Mouse (Mus musculus) limb, embryonic 12.5 days (tissue): Measurements from ENCODE around the gene Enah. TPM values are rescaled to one million over a fixed set of nuclear protein-coding genes. Genes with fewer than 3 reads are reported as not detected.

ENCODE experiments used
- ATAC-seq: fragments of 200-750 bp; cut with Nextera tagmentation; 2 replicates; pipeline ENCODE4 v1.8.0; 2017; ENCODE audit warnings: low read depth, moderate TSS enrichment; ENCODE audit not compliant: insufficient number of reproducible peaks, insufficient read depth, low FRiP score, low TSS enrichment
- H3K27ac ChIP-seq: fragments of 300-500 bp; sonication (generic); 2 replicates; pipeline ENCODE4 v1.5.1; 2016; ENCODE audit warnings: mild to moderate bottlenecking, moderate library complexity
- H3K27me3 ChIP-seq: fragments of 300-500 bp; sonication (generic); 2 replicates; pipeline ENCODE4 v1.6.1; 2016; ENCODE audit warnings: mild to moderate bottlenecking, moderate library complexity
- H3K36me3 ChIP-seq: fragments of 300-500 bp; sonication (generic); 2 replicates; pipeline ENCODE4 v1.6.1; 2016; ENCODE audit warnings: mild to moderate bottlenecking, moderate library complexity
- H3K4me1 ChIP-seq: fragments of 300-500 bp; sonication (generic); replicated peaks from 2 replicates; pipeline ENCODE4 v1.6.1; 2016
- H3K4me2 ChIP-seq: fragments of 300-500 bp; sonication (generic); 2 replicates; pipeline ENCODE4 v1.6.1; 2016; ENCODE audit warnings: mild to moderate bottlenecking, moderate library complexity
- H3K4me3 ChIP-seq: fragments of 300-500 bp; sonication (generic); replicated peaks from 2 replicates; pipeline ENCODE4 v1.5.1; 2016; ENCODE audit warnings: mild to moderate bottlenecking
- H3K9ac ChIP-seq: fragments of 300-500 bp; sonication (generic); replicated peaks from 2 replicates; pipeline ENCODE4 v1.6.1; 2016; ENCODE audit warnings: mild to moderate bottlenecking, moderate library complexity
- H3K9me3 ChIP-seq: fragments of 300-500 bp; sonication (generic); 2 replicates; pipeline ENCODE4 v1.6.1; 2016; ENCODE audit warnings: mild to moderate bottlenecking, moderate library complexity
- WGBS: fragments of 180-500 bp; shearing (Covaris S2); methylation state at CpG from one replicate; pipeline ENCODE4 v1.1.7; 2016; 5-methylcytosine and 5-hydroxymethylcytosine counted together
- polyA plus RNA-seq: library from polyadenylated mRNA; unstranded; fragments of >200 nt; fragmentation: Nextera tagmentation; extraction: Ambion mirVana; gene quantifications from 2 replicates; pipeline ENCODE4 v1.2.1, GENCODE M21; 2016

Enah gene
- polyA plus RNA-seq, 1 experiment from 2014 or later = 31.6 TPM

- no peak for ATAC-seq
- Histone ChIP-seq H3K9me3 (no peaks in the 10 kb centered on the region), H3K27me3 (no peaks in the 10 kb centered on the region), H3K4me1 (no peaks in the 10 kb centered on the region), H3K9ac (no peak overlapping the region), H3K27ac (no peak overlapping the region), H3K4me3 (no peak overlapping the region), H3K36me3 (peaks cover 18% of the 10 kb centered on the region), H3K4me2 (no peak overlapping the region)
- 94% methylated on average over 1 of the region's 1 CpGs for whole genome bisulfite sequencing
These were observed 120.8 kb downstream of the Enah start for GRCm38 (mm10) chr1:181898961-181899360.

GRCm38 (mm10) chr1:181896991-181897390, 122.8 kb downstream of the Enah start:
- Histone ChIP-seq H3K9ac (no peak overlapping the region), H3K27ac (no peak overlapping the region)
- 83% methylated on average over 10 of the region's 10 CpGs for WGBS

GRCm38 (mm10) chr1:181893721-181894120, 126.1 kb downstream of the Enah start:
- H3K4me1 ChIP-seq = no peaks in the 10 kb centered on the region
- no peak overlapping the region for H3K9ac ChIP-seq
- H3K4me3 ChIP-seq = no peak overlapping the region
- no peaks in the 10 kb centered on the region for H3K9me3 ChIP-seq
- no peak for ATAC-seq
- H3K4me2 ChIP-seq = no peak overlapping the region
- no peak overlapping the region for H3K27ac ChIP-seq
- H3K27me3 ChIP-seq = no peaks in the 10 kb centered on the region
- 76% methylated on average over 8 of the region's 8 CpGs for WGBS
- no peaks in the 10 kb centered on the region for H3K36me3 ChIP-seq

More at GRCm38 (mm10) chr1:181896991-181897390, 122.8 kb downstream of the Enah start:
- no peak for ATAC-seq
- Histone ChIP-seq H3K36me3 (peaks cover 3% of the 10 kb centered on the region; the same call in 1 of the 2 replicates), H3K9me3 (no peaks in the 10 kb centered on the region), H3K27me3 (no peaks in the 10 kb centered on the region), H3K4me1 (no peaks in the 10 kb centered on the region), H3K4me3 (no peak overlapping the region), H3K4me2 (no peak overlapping the region)

GRCm38 (mm10) chr1:181889670-181890069, 130.1 kb downstream of the Enah start:
- no peak for ATAC-seq
- no peaks in the 10 kb centered on the region for H3K27me3 ChIP-seq
- WGBS = 86% methylated on average over 7 of the region's 7 CpGs
- no peaks in the 10 kb centered on the region for H3K36me3 ChIP-seq
- H3K27ac ChIP-seq = no peak overlapping the region
- no peak overlapping the region for H3K4me2 ChIP-seq
- H3K4me3 ChIP-seq = no peak overlapping the region
- H3K9ac ChIP-seq = no peak overlapping the region
- H3K9me3 ChIP-seq = no peaks in the 10 kb centered on the region
- H3K4me1 ChIP-seq = no peaks in the 10 kb centered on the region

DNA sequence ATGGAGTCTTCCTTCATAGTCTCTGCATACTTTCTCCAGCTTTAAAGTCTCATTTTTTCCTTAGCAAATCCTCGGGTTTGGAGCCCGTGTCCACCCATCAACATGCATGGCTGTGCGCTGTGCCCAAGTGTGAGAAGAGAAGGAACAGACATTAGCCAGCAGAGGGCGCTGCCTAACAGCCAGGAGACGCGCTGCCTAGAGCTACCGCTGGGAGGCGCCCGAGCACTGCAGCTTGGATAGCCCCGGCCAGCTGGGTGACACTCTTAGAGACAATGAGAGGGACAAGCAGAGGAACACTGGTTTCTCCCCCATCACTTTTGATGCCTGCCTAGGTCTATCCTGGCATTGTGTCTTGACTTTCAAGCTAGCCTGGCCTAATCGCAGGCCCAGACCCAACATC, 131.0 kb downstream of the Enah start:
- Histone ChIP-seq H3K4me1 (no peaks in the 10 kb centered on the region), H3K9me3 (no peaks in the 10 kb centered on the region), H3K9ac (no peak overlapping the region), H3K27me3 (no peaks in the 10 kb centered on the region), H3K36me3 (no peaks in the 10 kb centered on the region), H3K4me3 (no peak overlapping the region), H3K4me2 (0 out of 2 replicates have a peak overlapping the region, but pooled peaks have one; percentile 27), H3K27ac (no peak overlapping the region)
- 12% methylated on average over 11 of the region's 11 CpGs for WGBS
- ATAC-seq = peak; percentile 55

GRCm38 (mm10) chr1:181881532-181881931, 138.3 kb downstream of the Enah start:
- H3K4me3 ChIP-seq = no peak overlapping the region
- no peak overlapping the region for H3K9ac ChIP-seq
- 24% methylated on average over 8 of the region's 8 CpGs for WGBS
- no peak; the same call in 1 of the 2 replicates for ATAC-seq
- no peak overlapping the region for H3K27ac ChIP-seq
- no peaks in the 10 kb centered on the region for H3K27me3 ChIP-seq
- H3K4me2 ChIP-seq = peak overlapping the region; percentile 27; the same call in 1 of the 2 replicates
- H3K36me3 ChIP-seq = no peaks in the 10 kb centered on the region
- no peaks in the 10 kb centered on the region for H3K9me3 ChIP-seq
- peaks cover 6% of the 10 kb centered on the region; the same call in 1 of the 2 replicates for H3K4me1 ChIP-seq

DNA sequence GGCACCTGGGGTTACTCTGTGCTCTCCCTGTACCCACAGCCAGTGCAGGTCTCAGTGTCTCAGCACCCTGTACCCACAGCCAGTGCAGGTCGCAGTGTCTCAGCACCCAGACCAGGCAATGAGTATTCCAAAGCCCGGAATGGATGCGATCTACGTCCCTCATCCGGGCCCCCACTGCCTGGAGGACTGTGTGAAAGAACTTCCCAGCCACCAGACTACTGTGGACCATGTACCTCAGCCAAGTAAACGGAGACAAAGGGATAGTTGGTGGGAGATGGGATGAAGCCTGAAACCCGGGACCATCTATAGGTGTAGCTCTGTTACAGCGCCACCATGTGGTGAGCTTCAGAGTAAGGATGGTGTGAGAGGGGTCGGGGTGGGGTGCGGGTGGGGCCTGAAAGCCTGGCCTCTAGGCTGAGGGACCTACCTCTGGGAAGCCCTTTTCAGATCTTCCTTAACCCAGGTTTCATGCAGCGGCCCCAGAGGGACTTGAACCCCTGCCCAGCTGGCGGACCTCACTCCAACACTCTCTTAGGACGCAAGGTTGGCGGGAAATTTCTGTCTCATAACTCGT, 139.0 kb downstream of the Enah start:
- Histone ChIP-seq H3K27ac (no peak overlapping the region), H3K9ac (no peak overlapping the region), H3K4me1 (peaks cover 6% of the 10 kb centered on the region; the same call in 1 of the 2 replicates), H3K9me3 (no peaks in the 10 kb centered on the region), H3K4me2 (no peak overlapping the region), H3K4me3 (no peak overlapping the region), H3K27me3 (no peaks in the 10 kb centered on the region), H3K36me3 (no peaks in the 10 kb centered on the region)
- ATAC-seq = peak; percentile 49; the same call in 1 of the 2 replicates
- WGBS = 50% methylated on average over 15 of the region's 15 CpGs

- 74% methylated on average over 5 of the region's 5 CpGs for WGBS
- H3K4me2 ChIP-seq = no peak overlapping the region
- H3K9ac ChIP-seq = no peak overlapping the region
- H3K36me3 ChIP-seq = no peaks in the 10 kb centered on the region
- no peak overlapping the region for H3K27ac ChIP-seq
- no peak overlapping the region for H3K4me3 ChIP-seq
- H3K9me3 ChIP-seq = no peaks in the 10 kb centered on the region
- H3K27me3 ChIP-seq = no peaks in the 10 kb centered on the region
- no peak for ATAC-seq
- H3K4me1 ChIP-seq = peaks cover 6% of the 10 kb centered on the region; the same call in 1 of the 2 replicates
These were observed 141.4 kb downstream of the Enah start for GRCm38 (mm10) chr1:181878436-181878835.

DNA sequence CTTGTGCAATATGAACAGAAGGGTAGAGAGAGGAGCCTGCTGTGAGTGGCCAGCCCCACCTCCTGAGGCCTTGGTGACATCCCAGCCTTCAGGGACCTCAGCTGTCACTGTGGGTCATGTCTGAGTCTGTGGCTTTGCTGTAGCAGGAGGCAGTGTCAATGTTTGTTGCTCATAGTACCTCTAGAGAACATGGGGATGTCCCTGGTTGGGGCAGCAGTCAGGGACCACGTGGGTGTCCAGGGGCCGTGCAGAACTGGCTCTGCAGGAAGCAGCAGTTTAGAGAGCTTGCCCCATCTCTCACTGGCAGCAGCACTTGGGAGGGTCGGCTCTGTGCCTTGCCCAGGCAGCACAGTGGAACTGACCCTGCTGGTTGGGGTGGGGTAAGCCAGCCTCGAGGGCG, 142.7 kb downstream of the Enah start:
- Histone ChIP-seq H3K27me3 (no peaks in the 10 kb centered on the region), H3K4me3 (no peak overlapping the region), H3K36me3 (no peaks in the 10 kb centered on the region), H3K27ac (no peak overlapping the region), H3K4me1 (peaks cover 6% of the 10 kb centered on the region; the same call in 1 of the 2 replicates), H3K4me2 (no peak overlapping the region), H3K9me3 (no peaks in the 10 kb centered on the region), H3K9ac (no peak overlapping the region)
- no peak for ATAC-seq
- 48% methylated on average over 5 of the region's 5 CpGs for WGBS

DNA sequence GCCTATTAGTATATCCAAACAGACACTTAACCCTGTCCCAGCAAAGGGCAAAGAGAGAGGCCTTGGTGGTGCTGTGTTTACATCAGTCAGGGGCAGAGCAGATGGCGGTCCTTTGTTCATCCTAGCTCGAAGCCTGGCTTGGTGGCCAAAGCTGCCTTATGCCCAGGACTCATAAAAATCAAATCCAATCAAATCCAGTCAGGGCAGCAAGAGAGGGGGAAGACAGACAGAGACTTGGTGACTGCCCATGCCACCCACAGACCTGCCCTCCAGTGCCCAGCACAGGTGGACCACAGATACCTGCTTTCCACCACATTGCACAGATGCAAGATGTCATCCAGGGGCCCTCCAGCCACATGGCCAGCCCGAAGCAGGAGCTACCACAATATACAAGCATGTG, 143.1 kb downstream of the Enah start:
- Histone ChIP-seq H3K27ac (no peak overlapping the region), H3K9me3 (no peaks in the 10 kb centered on the region), H3K4me3 (no peak overlapping the region), H3K27me3 (no peaks in the 10 kb centered on the region), H3K9ac (no peak overlapping the region), H3K4me2 (no peak overlapping the region), H3K4me1 (peaks cover 6% of the 10 kb centered on the region; the same call in 1 of the 2 replicates), H3K36me3 (no peaks in the 10 kb centered on the region)
- 74% methylated on average over 3 of the region's 3 CpGs for WGBS
- no peak for ATAC-seq

DNA sequence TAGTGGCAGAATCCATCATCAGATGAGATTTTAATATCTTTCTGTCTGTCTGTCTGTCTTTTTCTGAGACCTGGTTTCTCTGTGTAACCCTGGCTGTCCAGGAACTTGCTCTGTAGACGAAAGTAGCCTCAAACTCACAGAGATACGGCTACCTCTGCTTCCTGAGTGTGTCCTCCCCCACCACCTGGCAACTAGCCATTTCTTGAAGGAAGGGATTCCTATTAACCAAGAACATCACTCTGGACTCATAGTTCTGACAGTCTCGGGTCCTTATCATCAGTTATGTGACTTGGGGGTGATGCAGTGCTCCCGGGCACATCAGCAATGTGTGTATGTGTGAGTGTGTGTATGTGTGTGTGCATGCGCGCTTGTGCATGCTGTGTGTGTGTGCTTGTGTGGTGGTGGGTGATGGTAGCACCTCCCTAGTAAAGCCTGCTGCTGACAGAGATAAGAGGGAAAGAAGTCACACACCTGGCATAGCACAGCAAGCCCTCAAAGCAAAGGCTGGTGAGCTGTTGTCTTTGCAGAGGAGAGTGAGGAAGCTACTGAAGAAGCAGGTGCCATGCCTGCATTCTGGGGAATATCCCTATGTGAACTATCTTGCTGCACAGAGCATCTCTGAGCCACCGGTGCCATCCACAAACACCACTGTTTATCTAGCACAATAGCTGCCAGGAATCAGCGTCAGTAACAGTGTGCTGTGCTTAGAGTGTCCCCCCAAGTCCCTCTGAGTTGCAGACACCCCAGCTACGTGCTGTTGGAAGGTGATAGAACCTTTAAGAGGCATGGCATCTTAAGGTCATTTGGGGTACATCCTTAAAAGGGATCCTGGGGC, 146.5 kb downstream of the Enah start:
- Histone ChIP-seq H3K4me3 (no peak overlapping the region), H3K36me3 (no peaks in the 10 kb centered on the region), H3K9ac (no peak overlapping the region), H3K4me1 (no peaks in the 10 kb centered on the region), H3K27ac (no peak overlapping the region), H3K9me3 (no peaks in the 10 kb centered on the region), H3K4me2 (no peak overlapping the region), H3K27me3 (no peaks in the 10 kb centered on the region)
- no peak for ATAC-seq
- 86% methylated on average over 9 of the region's 9 CpGs for WGBS
